Mouse (Mus musculus): ENCODE data around the gene Dgki.

The Dgki gene

DNA sequence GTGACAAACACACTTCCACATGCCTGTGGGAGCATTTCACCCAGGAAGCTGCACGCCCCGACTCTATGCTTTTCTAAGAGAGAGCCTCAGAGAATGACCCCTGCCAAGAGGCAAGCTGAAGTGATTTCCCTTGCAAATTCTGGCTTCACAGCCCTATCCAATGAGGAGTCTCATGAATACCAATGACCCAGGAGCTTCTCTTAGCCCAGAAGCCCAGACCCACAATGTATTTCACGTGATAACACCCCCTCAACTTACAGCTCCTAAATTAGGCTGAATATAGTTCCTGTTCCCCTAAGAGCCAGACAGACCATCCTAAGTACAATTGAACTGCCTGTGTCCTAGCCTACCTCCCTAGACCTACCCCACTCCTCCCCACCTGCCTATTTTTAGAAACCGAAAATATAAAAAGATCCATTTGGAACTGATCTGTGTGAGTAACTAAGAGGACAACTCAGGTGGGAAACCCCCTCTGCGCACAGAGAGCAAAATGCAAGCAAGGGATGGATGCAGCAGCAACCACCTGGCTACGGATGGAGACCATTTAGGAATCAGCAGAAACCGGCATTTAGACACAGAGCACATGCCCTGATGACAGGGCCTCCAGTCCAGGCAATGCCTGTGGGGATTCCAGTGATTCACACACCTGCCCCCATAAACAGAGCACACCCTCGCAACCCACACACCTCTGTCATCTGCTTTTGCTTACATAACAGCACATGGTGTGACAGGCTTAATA, 2.1 kb downstream of the Dgki start:
- DNase-seq (ENCODE audit: low spot score in 2 of 2) = no peak

DNA sequence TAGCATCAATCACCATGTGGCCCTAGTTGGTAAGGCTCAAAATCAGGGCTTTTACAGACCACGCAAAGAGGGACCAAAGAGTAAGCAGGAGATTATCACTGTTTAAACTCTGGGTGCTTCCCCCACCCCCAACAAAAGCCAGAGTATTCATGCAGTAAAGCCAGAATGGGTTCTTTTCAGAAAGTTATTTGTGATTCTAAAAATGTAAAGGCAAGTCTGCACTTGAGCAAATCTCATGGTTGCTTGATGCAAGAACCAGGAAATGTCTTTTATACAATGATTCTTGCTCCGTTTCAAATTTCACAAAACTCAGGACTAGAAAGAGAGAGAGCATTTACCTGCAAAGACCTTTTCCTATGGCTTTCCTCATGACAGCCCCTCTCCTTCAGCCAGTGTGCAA, 7.9 kb downstream of the Dgki start:
- DNase-seq (ENCODE audit: low spot score in 2 of 2) = no peak

DNA sequence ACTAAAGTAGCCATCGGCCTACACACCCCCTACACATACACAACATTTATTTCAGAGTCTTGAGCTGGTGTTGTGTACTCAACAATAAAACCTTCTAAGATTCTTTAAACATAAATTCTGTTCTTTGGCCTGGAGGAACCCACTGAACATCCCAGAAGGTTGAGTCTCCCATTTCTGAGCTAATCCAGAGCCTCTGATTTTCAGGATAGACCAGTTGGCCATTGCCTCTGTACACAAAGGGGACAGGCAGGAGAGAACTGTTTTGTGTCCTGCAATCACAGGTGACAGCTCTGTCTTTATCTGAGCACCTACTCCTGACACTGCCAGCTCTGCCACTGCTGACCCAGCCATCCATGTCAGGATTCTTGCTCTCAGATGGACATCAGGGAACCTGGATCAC, 8.8 kb downstream of the Dgki start:
- DNase-seq (ENCODE audit: low spot score in 2 of 2) = no peak

DNA sequence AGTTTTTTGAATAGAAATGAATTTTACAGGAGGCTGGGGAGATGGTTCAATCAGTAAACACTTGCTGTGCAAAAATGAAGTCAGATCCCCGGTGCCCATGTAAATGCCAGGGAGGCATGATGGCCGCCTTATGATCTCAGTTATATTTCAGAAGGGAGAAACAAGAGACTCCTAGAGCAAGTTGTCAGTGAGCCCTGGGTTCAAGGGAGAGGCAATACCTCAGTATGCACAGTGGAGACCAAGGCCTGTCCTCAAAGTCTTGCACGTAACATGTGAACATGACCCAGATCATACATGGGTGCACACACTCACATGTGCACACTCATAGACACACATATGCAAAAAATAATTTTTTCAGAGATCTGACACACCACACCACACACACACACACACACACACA, 9.3 kb downstream of the Dgki start:
- DNase-seq (ENCODE audit: low spot score in 2 of 2) = no peak

DNA sequence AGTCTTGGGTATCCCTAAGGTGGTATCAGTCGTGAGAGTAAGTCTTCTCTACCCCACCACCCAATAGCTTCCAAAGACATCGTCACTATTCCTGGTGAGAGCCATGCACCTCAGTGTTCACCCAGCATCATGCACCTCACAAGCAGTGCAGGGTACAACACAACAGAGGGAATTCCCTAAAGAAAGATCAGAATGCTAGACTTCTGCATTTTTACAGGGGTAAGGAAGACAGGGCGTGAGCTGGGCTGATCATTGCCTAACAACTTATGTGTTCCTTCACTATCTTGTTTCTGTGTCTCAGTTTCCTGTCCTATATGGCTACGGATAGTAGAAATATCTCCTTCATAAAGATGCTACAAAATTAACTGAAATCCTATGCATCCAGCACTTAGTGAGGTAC, 13.8 kb downstream of the Dgki start:
- DNase-seq (ENCODE audit: low spot score in 2 of 2) = no peak

DNA sequence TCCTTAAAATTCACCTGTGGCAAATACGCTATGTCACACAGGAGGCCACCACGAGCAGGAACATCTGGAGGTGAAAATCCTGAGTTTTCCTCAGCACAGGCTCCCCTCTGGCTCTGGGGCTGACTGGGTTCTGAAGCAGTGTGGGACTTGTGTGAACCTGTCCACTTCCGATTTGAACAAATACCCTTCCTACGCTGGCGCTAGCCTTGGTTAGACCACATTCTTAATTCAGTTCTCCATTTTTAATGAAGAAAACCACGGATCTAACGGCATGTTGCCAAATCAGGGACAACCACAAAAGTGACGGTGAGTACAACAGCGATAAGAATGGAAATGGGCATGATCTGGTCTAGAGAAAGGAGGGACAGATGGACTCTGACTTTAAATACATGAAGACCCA, 15.1 kb downstream of the Dgki start:
- no peak for DNase-seq (ENCODE audit: low spot score in 2 of 2)

DNA sequence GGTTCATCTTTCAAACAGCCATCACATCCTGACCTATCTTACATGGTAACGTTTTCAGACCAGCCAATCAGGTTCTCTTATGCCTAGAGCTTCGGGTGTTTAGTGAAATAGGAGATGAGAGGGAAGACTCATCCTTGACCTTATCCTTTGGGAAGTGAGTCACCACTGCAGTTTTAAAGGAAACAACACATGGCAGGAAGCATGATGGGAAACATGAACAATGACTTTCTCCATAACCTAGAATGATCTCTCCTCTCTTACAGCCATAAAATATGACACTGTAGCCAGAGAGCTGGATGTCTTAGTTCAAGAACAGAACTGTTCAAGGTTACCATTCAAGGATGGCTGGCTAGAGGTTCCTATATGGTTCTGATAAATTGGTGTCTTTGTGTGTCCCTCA, 16.6 kb downstream of the Dgki start:
- no peak for DNase-seq (ENCODE audit: low spot score in 2 of 2)

DNA sequence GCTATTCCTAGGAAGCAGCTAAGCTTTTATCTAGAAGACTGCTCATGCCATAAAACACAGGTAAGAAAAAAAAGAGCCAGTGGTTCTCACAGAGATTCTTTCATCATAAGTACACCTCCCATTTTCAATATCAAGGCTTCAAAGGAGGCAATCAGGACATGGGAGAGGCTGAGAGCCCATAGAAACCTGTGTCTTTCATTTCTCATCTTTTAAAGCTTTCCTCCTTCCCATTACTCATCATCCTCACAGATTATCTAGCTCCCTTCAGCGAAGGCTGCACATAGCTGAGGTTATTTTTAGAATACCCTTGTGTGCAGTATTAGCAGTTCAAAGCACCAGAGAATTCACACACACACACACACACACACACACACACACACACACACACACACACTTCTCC, 17.3 kb downstream of the Dgki start:
- no peak for DNase-seq (ENCODE audit: low spot score in 2 of 2)

DNA sequence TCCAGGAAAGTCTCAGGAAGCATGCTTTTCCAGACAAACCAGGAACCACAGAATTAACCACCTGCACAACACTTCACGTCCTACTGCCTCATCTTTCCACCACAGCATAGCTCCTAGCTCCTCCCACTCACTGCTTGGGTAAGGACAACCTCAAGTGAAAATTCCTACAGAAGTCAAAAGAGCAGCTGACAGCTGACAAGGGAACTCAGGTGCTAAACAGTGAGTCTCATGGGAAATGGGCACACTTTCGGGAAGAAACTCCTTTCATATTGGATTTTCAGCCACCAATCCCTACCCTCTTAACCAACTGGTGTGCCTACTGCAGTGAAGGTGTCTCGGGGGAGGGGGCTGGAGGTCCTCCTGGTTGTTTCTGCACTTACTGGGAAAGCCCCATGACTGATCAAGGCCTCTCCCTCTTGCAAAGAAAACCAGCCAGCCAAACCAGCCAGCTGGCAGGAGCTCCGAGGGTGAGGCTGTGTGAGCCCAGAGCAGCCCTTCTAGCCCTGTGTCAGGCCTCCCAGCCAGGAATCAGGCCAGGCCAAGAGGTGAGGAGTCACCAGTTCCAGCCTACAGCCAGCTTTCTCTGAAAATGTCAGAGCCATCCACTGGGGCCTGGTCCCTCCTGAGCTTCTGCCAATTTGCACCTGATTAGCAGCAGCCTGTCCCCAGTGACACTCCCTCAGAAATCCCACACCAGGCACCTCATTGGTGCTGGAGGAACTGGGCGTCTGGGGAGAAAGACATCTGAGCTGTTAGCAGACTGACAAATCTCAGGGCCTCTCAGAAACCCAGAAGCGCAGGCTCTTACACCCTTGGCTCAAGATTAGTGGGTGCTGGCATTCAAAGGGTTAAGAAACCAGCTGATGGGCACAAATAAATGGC, 22.9 kb downstream of the Dgki start:
- DNase-seq (ENCODE audit: low spot score in 2 of 2) = no peak

DNA sequence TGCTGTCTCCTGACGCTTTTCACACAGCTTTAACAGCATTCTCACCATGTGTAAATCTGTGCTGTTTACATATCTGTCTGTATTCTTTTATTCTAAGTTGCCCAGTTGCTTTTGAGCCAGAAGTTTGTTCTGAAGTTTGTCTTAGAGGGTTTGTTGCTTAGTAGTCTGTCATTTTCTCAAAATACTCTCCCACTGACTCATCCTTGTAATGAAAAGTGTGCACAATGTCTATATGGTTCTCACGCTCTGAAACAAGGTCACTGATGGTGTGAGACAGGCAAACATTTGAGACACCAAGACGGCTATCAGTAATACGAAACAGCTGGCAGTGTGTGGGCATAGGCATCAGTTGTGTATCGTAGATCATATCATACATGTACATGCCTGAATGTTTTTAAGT, 23.8 kb downstream of the Dgki start:
- DNase-seq (ENCODE audit: low spot score in 2 of 2) = no peak

DNA sequence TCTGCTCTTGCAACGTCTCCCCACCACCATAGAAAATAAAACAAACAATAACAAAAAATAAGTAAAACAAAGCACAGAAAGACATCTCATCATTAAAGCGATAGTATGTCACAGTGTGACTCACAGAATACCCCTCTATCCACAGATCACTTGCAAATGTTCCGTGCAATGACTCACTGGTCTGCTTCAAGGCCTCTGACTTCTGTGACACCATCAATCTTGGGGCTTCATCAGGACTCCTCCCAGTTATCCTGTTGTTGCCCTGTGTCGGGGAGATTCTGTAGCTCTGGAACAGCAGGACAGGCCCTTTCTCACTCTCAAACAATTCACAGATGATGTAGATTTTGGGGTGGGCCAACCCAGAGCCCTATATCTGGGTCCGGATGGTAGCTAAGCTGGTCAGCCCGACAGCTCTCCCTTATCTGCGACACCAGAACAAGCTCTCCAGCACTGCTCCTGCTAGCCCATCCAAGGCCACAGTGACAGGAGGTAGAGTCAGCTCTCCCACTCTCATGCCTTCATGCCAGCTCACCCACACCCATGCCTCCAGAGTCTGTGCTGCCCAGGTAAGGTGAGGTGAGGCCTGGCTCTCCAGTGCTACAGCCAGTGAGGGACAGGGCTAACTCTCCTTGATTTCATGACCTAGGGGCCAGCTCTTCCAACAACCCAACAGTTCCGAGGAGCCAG, 28.9 kb downstream of the Dgki start:
- DNase-seq (ENCODE audit: low spot score in 2 of 2) = no peak

DNA sequence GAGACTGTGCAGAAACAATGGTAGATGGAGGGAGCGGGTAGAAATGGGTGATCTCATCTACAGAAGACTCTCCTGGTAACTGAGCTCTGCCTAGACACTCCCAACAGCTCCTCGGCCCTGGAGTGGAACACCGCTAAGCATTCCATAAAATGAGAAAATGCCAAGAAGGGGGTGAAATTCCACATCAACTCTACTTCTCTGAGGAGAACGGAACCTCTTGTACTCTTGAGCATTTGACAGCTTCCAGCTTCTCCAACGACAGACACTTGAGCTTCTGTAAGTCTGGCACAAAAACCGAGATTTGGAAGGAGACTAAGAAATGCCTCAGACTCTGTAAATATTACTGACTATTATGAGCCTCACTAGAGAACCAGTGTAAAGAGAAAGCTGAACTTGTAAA, 31.4 kb downstream of the Dgki start:
- no peak for DNase-seq (ENCODE audit: low spot score in 2 of 2)

DNA sequence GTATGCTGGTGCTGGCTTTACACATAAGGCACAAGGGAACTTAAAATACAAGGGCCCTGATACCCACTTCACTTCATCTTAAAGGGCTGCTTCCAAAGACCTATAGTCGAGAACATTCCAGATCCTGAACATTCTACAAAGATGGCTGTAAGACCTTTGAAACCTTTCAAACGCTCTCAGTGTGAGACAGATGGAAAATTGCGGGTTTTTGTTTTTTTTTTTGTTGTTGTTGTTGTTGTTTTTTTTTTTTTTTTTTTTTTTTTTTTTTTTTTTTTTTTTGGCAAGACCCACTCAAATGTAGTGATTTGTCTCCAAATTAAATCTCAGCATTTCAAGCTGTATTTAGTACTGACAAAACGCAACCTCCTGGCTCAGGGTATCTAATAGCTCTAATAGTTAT, 32.0 kb downstream of the Dgki start:
- DNase-seq (ENCODE audit: low spot score in 2 of 2) = no peak

DNA sequence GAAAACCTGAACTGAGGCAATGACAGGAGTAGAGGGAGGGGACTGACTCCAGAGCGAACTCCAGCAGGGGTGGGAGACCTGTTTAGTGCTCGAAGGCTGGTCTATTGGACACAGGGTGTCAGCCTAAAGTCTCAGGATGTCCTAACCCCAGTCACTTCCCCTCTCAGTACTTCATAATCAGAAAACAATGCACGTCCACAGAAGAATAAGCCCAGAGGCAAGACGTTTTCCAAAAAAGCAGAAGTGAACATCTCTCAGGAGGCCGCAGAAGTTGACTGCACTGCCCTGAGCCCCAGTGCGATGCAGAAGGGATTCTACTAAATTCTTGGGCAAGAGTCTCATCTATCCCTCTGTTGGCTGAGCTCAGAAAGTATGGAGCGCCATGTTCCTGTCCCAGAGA, 37.5 kb downstream of the Dgki start:
- DNase-seq (ENCODE audit: low spot score in 2 of 2) = no peak

DNA sequence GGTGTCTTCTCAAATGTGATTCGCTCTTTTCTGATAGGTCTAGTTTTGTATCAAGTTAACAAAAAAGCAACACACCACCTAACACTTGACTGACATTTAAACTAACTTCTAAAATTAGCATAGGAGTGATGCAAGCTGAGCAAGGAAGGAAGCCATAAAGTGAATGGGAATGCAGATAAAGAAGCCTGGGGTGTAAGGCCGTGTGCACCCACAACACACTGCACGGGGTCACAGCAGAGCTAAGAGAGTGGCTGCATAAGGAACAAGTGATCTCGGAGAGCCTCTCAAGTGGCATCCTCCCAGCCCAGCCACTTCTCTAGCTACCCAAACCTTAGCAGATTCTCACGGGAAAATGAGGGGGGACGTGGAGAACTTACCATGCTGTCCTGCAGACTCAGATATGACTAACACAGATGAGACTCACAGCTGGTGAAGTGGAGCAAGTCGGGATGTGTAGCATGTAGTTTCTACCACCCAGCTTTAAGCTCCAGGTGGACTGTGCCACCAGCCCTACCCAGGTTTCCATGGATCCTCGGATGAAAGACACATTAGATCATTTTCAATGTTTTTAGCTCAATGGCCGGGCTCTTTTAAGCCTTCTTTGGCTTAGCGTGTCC, 38.6 kb downstream of the Dgki start:
- DNase-seq (ENCODE audit: low spot score in 2 of 2) = no peak

DNA sequence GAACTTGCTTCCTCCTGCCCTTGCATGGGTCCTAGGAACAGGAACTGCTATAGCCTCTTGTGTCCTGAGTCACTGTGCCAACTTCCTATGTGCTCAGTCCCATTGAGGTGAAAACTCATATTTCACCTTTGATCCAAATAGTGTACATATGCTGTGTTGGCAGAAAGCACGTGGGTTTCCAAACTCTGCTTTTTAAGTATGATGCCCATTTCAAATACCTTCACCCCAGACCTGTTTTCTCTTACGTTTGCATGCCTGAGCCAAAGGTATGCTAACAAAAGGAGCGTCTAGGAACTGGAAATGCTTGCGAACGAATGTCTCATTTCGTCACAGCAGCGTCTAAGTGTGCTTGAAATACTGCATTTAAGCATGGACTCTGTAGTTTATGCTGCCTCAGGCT, 41.3 kb downstream of the Dgki start:
- DNase-seq (ENCODE audit: low spot score in 2 of 2) = no peak

DNA sequence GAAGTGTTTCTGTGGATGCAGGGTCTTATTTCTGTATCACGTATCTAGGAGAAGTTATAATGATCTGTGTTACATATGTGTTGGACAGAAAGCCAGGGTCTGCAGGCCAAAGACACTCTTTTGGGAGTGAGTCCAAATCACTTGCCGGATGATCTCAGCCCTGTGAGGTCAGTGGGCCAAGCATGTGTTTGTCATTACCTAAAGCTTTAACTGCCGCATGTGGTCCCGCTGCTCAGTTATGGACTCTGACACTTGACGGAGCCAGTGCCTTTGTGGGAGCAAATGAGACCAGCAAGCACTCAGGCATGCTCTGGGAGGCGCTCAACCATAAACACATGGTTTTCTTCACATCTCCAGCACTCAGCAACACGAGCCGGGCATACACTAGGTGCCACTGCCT, 45.8 kb downstream of the Dgki start:
- no peak for DNase-seq (ENCODE audit: low spot score in 2 of 2)

DNA sequence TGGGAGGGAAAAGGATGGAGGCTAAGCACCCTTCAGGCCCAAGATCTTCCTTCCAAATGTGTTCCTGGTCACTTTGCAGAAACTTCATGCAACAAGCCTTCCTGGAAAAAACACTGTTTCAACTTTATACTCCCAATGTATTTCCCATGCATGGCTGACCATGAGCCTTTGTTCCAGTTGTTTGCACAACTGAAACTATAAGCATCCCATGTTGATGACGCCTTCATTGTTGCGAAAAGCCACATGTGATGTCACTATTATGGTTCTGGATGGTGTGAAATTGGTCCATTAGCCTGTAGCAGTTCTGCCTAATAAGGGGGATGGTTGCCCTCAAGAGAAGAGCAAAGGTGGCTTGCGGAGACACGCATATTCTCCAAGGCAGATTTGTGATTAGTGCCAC, 47.4 kb downstream of the Dgki start:
- DNase-seq (ENCODE audit: low spot score in 2 of 2) = no peak

DNA sequence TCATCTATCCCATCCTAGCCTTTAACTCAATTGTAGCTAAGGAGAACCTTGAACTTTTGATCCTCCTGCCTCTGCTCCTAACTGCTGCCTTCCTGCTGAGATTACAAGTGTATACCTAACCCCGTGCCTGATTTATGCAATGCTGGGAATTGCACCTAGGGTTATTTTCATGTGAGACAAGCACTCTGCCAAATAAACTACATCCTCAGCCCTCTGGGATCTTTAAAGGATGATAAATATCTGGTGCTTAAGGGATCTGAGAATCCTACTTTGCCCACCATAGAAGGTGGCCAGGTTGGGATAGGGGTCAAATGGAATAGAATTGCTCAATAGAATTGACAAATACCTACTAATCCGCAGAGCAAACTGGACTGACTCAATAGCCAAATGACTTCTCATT, 49.3 kb downstream of the Dgki start:
- no peak for DNase-seq (ENCODE audit: low spot score in 2 of 2)

DNA sequence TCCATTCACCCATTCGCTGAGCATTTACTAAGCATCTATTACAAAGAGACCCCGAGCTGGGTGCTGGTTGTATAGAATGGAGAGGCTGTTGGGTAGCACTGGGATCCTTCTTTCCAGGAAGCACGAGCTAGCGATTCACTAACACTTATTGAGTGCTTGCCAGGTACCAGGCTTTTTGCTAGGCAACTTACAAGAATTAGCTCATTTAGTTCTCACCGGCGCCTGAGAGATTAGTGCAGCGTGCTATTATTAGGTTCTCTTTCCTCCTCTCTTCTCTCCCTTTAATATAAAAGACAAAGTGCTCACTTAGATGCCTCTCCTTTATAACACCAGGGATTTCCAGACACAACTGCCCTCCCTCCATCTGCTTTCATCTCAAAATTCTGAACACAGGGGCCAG, 54.2 kb downstream of the Dgki start:
- DNase-seq (ENCODE audit: low spot score in 2 of 2) = no peak

DNA sequence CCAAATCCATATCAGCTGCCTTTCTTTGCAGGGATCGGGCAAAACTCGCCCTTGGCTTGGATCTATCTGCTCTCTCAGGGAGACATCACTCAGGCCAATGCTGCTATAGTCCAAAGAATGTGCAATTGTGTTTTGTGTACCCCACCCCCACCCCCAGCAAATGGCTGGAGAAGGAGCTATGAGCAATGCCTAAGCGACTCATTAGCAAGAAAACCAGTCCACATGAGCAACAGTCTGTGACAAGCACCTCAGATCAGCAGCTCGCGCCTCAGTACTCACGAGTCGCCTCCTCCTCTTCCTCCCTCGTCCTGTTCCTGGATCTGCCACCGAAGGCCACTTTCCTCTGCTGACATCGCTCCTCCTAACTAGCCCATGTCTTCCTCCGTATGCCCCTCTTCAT, 55.9 kb downstream of the Dgki start:
- DNase-seq (ENCODE audit: low spot score in 2 of 2) = no peak

DNA sequence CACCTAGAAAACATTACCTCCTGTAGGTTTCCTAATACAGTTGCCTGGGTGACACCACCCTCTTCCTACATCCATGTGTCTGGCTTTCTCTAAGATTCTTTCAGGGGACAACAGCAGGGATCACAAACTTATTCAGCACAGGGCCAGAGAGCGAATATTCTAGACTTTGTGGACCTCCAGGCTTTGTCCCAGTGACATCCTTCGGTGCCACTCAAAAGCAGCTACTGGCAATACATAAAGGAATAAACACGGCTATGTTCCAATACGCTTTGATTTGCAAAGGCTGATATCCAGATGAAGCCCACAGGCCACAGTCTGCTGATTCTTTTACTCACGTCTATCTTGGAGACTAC, 57.2 kb downstream of the Dgki start:
- DNase-seq (ENCODE audit: low spot score in 2 of 2) = no peak
